Mouse (Mus musculus): Measurements from ENCODE around the gene Ntrk3. TPM values are rescaled to one million over a fixed set of nuclear protein-coding genes. Genes with fewer than 3 reads are reported as not detected.

The Ntrk3 gene
- polyA plus RNA-seq, 1 experiment from 2014 or later, result 0.16 TPM

GRCm38 (mm10) chr7:78318640-78319039, 419.2 kb downstream of the Ntrk3 start:
- no peak overlapping the region for H3K9ac ChIP-seq (ENCODE audit: low read length)
- no peak overlapping the region for H3K27ac ChIP-seq (replicated peaks; ENCODE audit: low read depth, low read length)
- H3K27me3 ChIP-seq (ENCODE audit: control insufficient read depth, insufficient read depth, low read length), result no peaks in the 10 kb centered on the region
- H3K4me1 ChIP-seq (ENCODE audit: control insufficient read depth, insufficient read depth, low read length), result no peaks in the 10 kb centered on the region
- H3K4me2 ChIP-seq (ENCODE audit: low read depth, severe bottlenecking), result no peak overlapping the region
- no peaks in the 10 kb centered on the region for H3K9me3 ChIP-seq (ENCODE audit: control insufficient read depth, low read length)
- H3K4me3 ChIP-seq (ENCODE audit: low read depth, low read length), result no peak overlapping the region
- no peaks in the 10 kb centered on the region for H3K36me3 ChIP-seq (ENCODE audit: control insufficient read depth, insufficient read depth, low read length)
- WGBS, result 89% methylated on average over 4 of the region's 4 CpGs
- no peak for ATAC-seq (ENCODE audit: insufficient number of reproducible peaks, low FRiP score, low TSS enrichment, low read depth)
- DNase-seq (ENCODE audit: low spot score), result no peak

- 92% methylated on average over 1 of the region's 1 CpGs for WGBS
- no peaks in the 10 kb centered on the region for H3K27me3 ChIP-seq (ENCODE audit: control insufficient read depth, insufficient read depth, low read length)
Observed at GRCm38 (mm10) chr7:78305770-78306169, 432.0 kb downstream of the Ntrk3 start.

GRCm38 (mm10) chr7:78305029-78305428, 432.8 kb downstream of the Ntrk3 start:
- H3K4me2 ChIP-seq (ENCODE audit: low read depth, severe bottlenecking), result no peak overlapping the region
- DNase-seq (ENCODE audit: low spot score) (no peak), ATAC-seq (ENCODE audit: insufficient number of reproducible peaks, low FRiP score, low TSS enrichment, low read depth) (no peak)
- 90% methylated on average over 1 of the region's 1 CpGs for WGBS
- no peaks in the 10 kb centered on the region for H3K9me3 ChIP-seq (ENCODE audit: control insufficient read depth, low read length)
- no peak overlapping the region for H3K27ac ChIP-seq (replicated peaks; ENCODE audit: low read depth, low read length)
- no peak overlapping the region for H3K9ac ChIP-seq (ENCODE audit: low read length)
- no peaks in the 10 kb centered on the region for H3K27me3 ChIP-seq (ENCODE audit: control insufficient read depth, insufficient read depth, low read length)
- no peak overlapping the region for H3K4me3 ChIP-seq (ENCODE audit: low read depth, low read length)
- no peaks in the 10 kb centered on the region for H3K4me1 ChIP-seq (ENCODE audit: control insufficient read depth, insufficient read depth, low read length)
- no peaks in the 10 kb centered on the region for H3K36me3 ChIP-seq (ENCODE audit: control insufficient read depth, insufficient read depth, low read length)

More at GRCm38 (mm10) chr7:78305770-78306169, 432.0 kb downstream of the Ntrk3 start:
- DNase-seq (ENCODE audit: low spot score), result no peak
- Histone ChIP-seq H3K27ac (replicated peaks; ENCODE audit: low read depth, low read length) (no peak overlapping the region), H3K36me3 (ENCODE audit: control insufficient read depth, insufficient read depth, low read length) (no peaks in the 10 kb centered on the region), H3K9me3 (ENCODE audit: control insufficient read depth, low read length) (no peaks in the 10 kb centered on the region), H3K4me1 (ENCODE audit: control insufficient read depth, insufficient read depth, low read length) (no peaks in the 10 kb centered on the region), H3K4me2 (ENCODE audit: low read depth, severe bottlenecking) (no peak overlapping the region), H3K9ac (ENCODE audit: low read length) (no peak overlapping the region), H3K4me3 (ENCODE audit: low read depth, low read length) (no peak overlapping the region)
- no peak for ATAC-seq (ENCODE audit: insufficient number of reproducible peaks, low FRiP score, low TSS enrichment, low read depth)

- no peak overlapping the region for H3K4me3 ChIP-seq (ENCODE audit: low read depth, low read length)
Observed at GRCm38 (mm10) chr7:78297290-78297689, 440.5 kb downstream of the Ntrk3 start.

GRCm38 (mm10) chr7:78294322-78294721, 443.5 kb downstream of the Ntrk3 start:
- DNase-seq (ENCODE audit: low spot score) (no peak), ATAC-seq (ENCODE audit: insufficient number of reproducible peaks, low FRiP score, low TSS enrichment, low read depth) (no peak)
- no peak overlapping the region for H3K27ac ChIP-seq (replicated peaks; ENCODE audit: low read depth, low read length)
- no peaks in the 10 kb centered on the region for H3K9me3 ChIP-seq (ENCODE audit: control insufficient read depth, low read length)
- 74% methylated on average over 3 of the region's 3 CpGs for WGBS
- no peaks in the 10 kb centered on the region for H3K36me3 ChIP-seq (ENCODE audit: control insufficient read depth, insufficient read depth, low read length)
- H3K4me2 ChIP-seq (ENCODE audit: low read depth, severe bottlenecking), result no peak overlapping the region
- H3K9ac ChIP-seq (ENCODE audit: low read length), result no peak overlapping the region
- H3K4me3 ChIP-seq (ENCODE audit: low read depth, low read length), result no peak overlapping the region
- H3K4me1 ChIP-seq (ENCODE audit: control insufficient read depth, insufficient read depth, low read length), result no peaks in the 10 kb centered on the region
- no peaks in the 10 kb centered on the region for H3K27me3 ChIP-seq (ENCODE audit: control insufficient read depth, insufficient read depth, low read length)

More at GRCm38 (mm10) chr7:78297290-78297689, 440.5 kb downstream of the Ntrk3 start:
- H3K27me3 ChIP-seq (ENCODE audit: control insufficient read depth, insufficient read depth, low read length), result no peaks in the 10 kb centered on the region
- DNase-seq (ENCODE audit: low spot score) (no peak), ATAC-seq (ENCODE audit: insufficient number of reproducible peaks, low FRiP score, low TSS enrichment, low read depth) (no peak)
- H3K4me1 ChIP-seq (ENCODE audit: control insufficient read depth, insufficient read depth, low read length), result no peaks in the 10 kb centered on the region
- H3K27ac ChIP-seq (replicated peaks; ENCODE audit: low read depth, low read length), result no peak overlapping the region
- no peaks in the 10 kb centered on the region for H3K9me3 ChIP-seq (ENCODE audit: control insufficient read depth, low read length)
- H3K9ac ChIP-seq (ENCODE audit: low read length), result no peak overlapping the region
- H3K36me3 ChIP-seq (ENCODE audit: control insufficient read depth, insufficient read depth, low read length), result no peaks in the 10 kb centered on the region
- no peak overlapping the region for H3K4me2 ChIP-seq (ENCODE audit: low read depth, severe bottlenecking)
- WGBS, result 92% methylated on average over 5 of the region's 5 CpGs

- ATAC-seq (ENCODE audit: insufficient number of reproducible peaks, low FRiP score, low TSS enrichment, low read depth), result no peak
- no peaks in the 10 kb centered on the region for H3K9me3 ChIP-seq (ENCODE audit: control insufficient read depth, low read length)
- no peak for DNase-seq (ENCODE audit: low spot score)
- 87% methylated on average over 2 of the region's 2 CpGs for WGBS
- H3K36me3 ChIP-seq (ENCODE audit: control insufficient read depth, insufficient read depth, low read length), result no peaks in the 10 kb centered on the region
- H3K27me3 ChIP-seq (ENCODE audit: control insufficient read depth, insufficient read depth, low read length), result no peaks in the 10 kb centered on the region
- H3K9ac ChIP-seq (ENCODE audit: low read length), result no peak overlapping the region
- no peak overlapping the region for H3K27ac ChIP-seq (replicated peaks; ENCODE audit: low read depth, low read length)
- no peak overlapping the region for H3K4me2 ChIP-seq (ENCODE audit: low read depth, severe bottlenecking)
- no peaks in the 10 kb centered on the region for H3K4me1 ChIP-seq (ENCODE audit: control insufficient read depth, insufficient read depth, low read length)
- no peak overlapping the region for H3K4me3 ChIP-seq (ENCODE audit: low read depth, low read length)
Observed at GRCm38 (mm10) chr7:78290186-78290585, 447.6 kb downstream of the Ntrk3 start.

GRCm38 (mm10) chr7:78286516-78287238, 451.1 kb downstream of the Ntrk3 start:
- Histone ChIP-seq H3K4me2 (ENCODE audit: low read depth, severe bottlenecking) (no peak overlapping the region), H3K4me3 (ENCODE audit: low read depth, low read length) (no peak overlapping the region), H3K36me3 (ENCODE audit: control insufficient read depth, insufficient read depth, low read length) (no peaks in the 10 kb centered on the region), H3K27me3 (ENCODE audit: control insufficient read depth, insufficient read depth, low read length) (no peaks in the 10 kb centered on the region), H3K4me1 (ENCODE audit: control insufficient read depth, insufficient read depth, low read length) (no peaks in the 10 kb centered on the region), H3K9me3 (ENCODE audit: control insufficient read depth, low read length) (no peaks in the 10 kb centered on the region), H3K9ac (ENCODE audit: low read length) (no peak overlapping the region), H3K27ac (replicated peaks; ENCODE audit: low read depth, low read length) (no peak overlapping the region)
- DNase-seq (ENCODE audit: low spot score) (no peak), ATAC-seq (ENCODE audit: insufficient number of reproducible peaks, low FRiP score, low TSS enrichment, low read depth) (no peak)
- WGBS, result 88% methylated on average over 2 of the region's 2 CpGs

- 59% methylated on average over 3 of the region's 3 CpGs for WGBS
- Histone ChIP-seq H3K4me3 (ENCODE audit: low read depth, low read length) (no peak overlapping the region), H3K27ac (replicated peaks; ENCODE audit: low read depth, low read length) (no peak overlapping the region), H3K9me3 (ENCODE audit: control insufficient read depth, low read length) (no peaks in the 10 kb centered on the region), H3K4me1 (ENCODE audit: control insufficient read depth, insufficient read depth, low read length) (no peaks in the 10 kb centered on the region), H3K27me3 (ENCODE audit: control insufficient read depth, insufficient read depth, low read length) (no peaks in the 10 kb centered on the region), H3K4me2 (ENCODE audit: low read depth, severe bottlenecking) (no peak overlapping the region), H3K9ac (ENCODE audit: low read length) (no peak overlapping the region), H3K36me3 (ENCODE audit: control insufficient read depth, insufficient read depth, low read length) (no peaks in the 10 kb centered on the region)
- DNase-seq (ENCODE audit: low spot score), result no peak
- ATAC-seq (ENCODE audit: insufficient number of reproducible peaks, low FRiP score, low TSS enrichment, low read depth), result no peak
Observed at GRCm38 (mm10) chr7:78269506-78270250, 468.1 kb downstream of the Ntrk3 start.
